Mouse (Mus musculus) frontal cortex, adult 2 months (tissue): ENCODE data around the gene Lifr. TPM values are rescaled to one million over a fixed set of nuclear protein-coding genes. Genes with fewer than 3 reads are reported as not detected.

Source experiments
- DNase-seq, 2 experiments: peaks; one replicate each; pipeline ENCODE4 v3.0.0; 2022; ENCODE audit warnings: low spot score in 1 of 2; ENCODE audit errors: extremely low spot score in 1 of 2
- polyA plus RNA-seq: library from polyadenylated mRNA; depleted of rRNA; stranded (reverse); fragments of >200 nt; gene quantifications from 2 replicates; pipeline ENCODE4 v1.2.3, GENCODE M21; 2012; rRNA removed

Lifr gene
- polyA plus RNA-seq, 1 experiment: 16.9 TPM

- peak; percentile 11 to 53 for DNase-seq
These were observed 150.5 kb downstream of the Lifr start for GRCm38 (mm10) chr15:7240950-7241349.

DNA sequence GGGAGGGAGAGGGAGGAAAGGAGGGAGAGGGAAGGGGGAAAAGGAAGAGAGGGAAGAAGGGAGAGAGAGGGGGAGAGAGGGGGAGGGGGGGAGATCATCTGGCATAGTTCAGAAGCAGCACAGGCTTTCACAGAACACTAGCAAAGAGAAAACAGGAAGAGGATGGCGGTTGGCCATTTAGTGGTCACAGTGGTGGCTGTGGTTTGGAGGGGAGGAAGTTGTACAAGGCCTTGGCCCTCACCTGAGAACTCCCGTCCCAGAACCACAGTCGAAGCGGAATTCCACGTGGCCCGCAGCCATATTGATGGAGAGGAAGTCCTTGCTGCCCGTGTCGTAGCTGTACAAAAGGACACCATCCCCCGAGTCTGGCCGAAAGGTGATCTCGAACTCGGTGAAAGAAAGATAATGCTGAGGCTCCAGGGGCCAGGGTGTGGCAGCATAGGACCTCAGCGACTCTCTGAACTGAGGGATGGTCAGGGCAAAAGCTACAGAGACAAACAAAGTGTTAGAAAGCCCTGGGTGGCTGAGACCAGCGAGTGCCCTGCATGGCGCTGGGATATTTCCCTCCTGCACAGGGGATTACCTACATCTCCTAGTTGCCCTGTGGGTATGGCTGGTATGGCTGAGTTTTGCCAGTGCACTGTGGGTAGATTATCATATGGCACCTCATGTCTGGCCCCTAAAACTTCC lies 151.9 kb downstream of the Lifr start:
- DNase-seq: no peak

Other genes with a start within 250 kb of the Lifr start
- gene Osmr, start 215.6 kb upstream of the Lifr start, polyA plus RNA-seq: 2.6 and 2.7 TPM in 2 replicates